In the genomic region with DNA sequence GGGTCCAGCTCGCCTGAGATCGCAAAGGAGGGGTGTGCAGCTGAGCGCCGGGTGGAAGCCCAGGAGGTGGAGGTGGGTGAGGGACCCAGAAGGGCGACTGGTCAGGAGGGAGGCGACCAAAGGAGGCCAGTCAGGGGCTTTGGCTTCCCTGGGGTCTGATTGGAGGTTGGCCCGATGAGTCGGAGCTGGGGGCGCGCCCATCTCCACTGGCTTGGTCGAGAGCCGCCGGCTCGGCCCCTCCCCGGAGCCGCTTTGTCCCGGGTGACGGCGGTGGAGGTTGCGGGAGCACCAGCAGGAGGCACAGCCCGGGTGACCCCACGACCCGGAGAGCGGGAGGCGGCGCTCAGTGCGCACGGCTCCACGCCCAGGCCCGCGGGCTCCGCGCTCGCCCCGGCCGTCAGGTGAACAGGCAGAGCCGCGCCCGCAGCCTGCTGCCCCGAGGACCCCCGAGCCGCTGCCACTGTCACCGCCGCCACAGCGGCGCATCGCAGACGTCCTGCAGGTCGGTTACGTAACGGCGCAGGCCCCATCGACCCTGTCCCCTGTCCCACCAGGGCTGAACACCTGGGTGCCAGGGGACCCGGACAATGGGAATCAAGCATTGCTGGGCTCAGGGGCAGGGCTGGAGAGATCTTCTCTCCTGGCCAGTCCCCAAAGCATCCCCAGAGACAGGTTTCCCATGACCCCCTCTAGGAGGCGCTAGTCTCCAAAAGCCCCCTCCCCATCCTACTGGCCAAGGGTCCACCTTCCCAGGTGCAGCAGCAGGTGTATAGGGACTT, we compare ENCODE assay signal across 8 mouse cellular contexts. TPM values are rescaled to one million over a fixed set of nuclear protein-coding genes. Genes with fewer than 3 reads are reported as not detected.
DNase-seq lines count a peak whose midpoint lies in the region; ATAC-seq lines count a peak whose summit lies in the region.

No protein-coding gene starts in this region.

- H3K9ac ChIP-seq in forebrain, embryonic 14.5 days (ENCODE audit: low read length) = peak overlapping the region; percentile 78
- peak overlapping the region; percentile 89 for H3K9ac ChIP-seq in heart, embryonic 16.5 days (ENCODE audit: low read length)
- H3K9ac ChIP-seq in liver, embryonic 16.5 days (ENCODE audit: low read depth, low read length) = peak overlapping the region; percentile 15; the same call in 1 of the 2 replicates
- peak overlapping the region; percentile 71 for H3K9ac ChIP-seq in neural tube, embryonic 15.5 days (replicated peaks)

- peaks cover 3% of the 10 kb centered on the region; the same call in 1 of the 2 replicates for H3K4me1 ChIP-seq in forebrain, embryonic 14.5 days (ENCODE audit: control insufficient read depth, insufficient read depth, low read length)
- peaks cover 19% of the 10 kb centered on the region for H3K4me1 ChIP-seq in heart, embryonic 16.5 days (ENCODE audit: control insufficient read depth, insufficient read depth, low read length)
- no peaks in the 10 kb centered on the region; the same call in 1 of the 2 replicates for H3K4me1 ChIP-seq in liver, embryonic 16.5 days (ENCODE audit: control insufficient read depth, low read depth, low read length)
- H3K4me1 ChIP-seq in neural tube, embryonic 15.5 days = peaks cover 8% of the 10 kb centered on the region

- peak overlapping the region; percentile 33; the same call in 1 of the 2 replicates for H3K27ac ChIP-seq in forebrain, embryonic 14.5 days (ENCODE audit: low read depth, low read length)
- peak overlapping the region; percentile 90 for H3K27ac ChIP-seq in heart, embryonic 16.5 days (ENCODE audit: low read length)
- H3K27ac ChIP-seq in liver, embryonic 16.5 days (ENCODE audit: low read length) = no peak overlapping the region
- H3K27ac ChIP-seq in neural tube, embryonic 15.5 days (replicated peaks) = peak overlapping the region; percentile 62

- H3K36me3 ChIP-seq in forebrain, embryonic 14.5 days (ENCODE audit: control insufficient read depth, insufficient read depth, low read length) = no peaks in the 10 kb centered on the region
- H3K36me3 ChIP-seq in heart, embryonic 16.5 days (ENCODE audit: control insufficient read depth, insufficient read depth) = no peaks in the 10 kb centered on the region
- H3K36me3 ChIP-seq in liver, embryonic 16.5 days (ENCODE audit: control insufficient read depth, insufficient read depth) = no peaks in the 10 kb centered on the region
- H3K36me3 ChIP-seq in neural tube, embryonic 15.5 days = no peaks in the 10 kb centered on the region

- DNase-seq in ES-CJ7 (ENCODE audit: low read depth, low spot score) = peak; percentile 39
- DNase-seq in cerebellum, adult 11 months = peak; percentile 71
- peak; percentile 40 for DNase-seq in forebrain, embryonic 14.5 days (ENCODE audit: low spot score)
- DNase-seq in kidney, postnatal 10 days = peak; percentile 77
- peak; percentile 33 for DNase-seq in urinary bladder, postnatal 25 days (ENCODE audit: low spot score)

- H3K4me3 ChIP-seq in forebrain, embryonic 14.5 days (ENCODE audit: low read depth, low read length) = peak overlapping the region; percentile 62
- peak overlapping the region; percentile 81 for H3K4me3 ChIP-seq in heart, embryonic 16.5 days (ENCODE audit: low read length)
- peak overlapping the region; percentile 48 for H3K4me3 ChIP-seq in liver, embryonic 16.5 days (ENCODE audit: low read depth, low read length)
- peak overlapping the region; percentile 72 for H3K4me3 ChIP-seq in neural tube, embryonic 15.5 days (replicated peaks)

- peak; percentile 88 for ATAC-seq in forebrain, embryonic 14.5 days
- ATAC-seq in heart, embryonic 16.5 days (replicated peaks; ENCODE audit: extremely low read depth, insufficient read depth, low FRiP score) = peak; percentile 91
- ATAC-seq in liver, embryonic 16.5 days (ENCODE audit: low read depth) = peak; percentile 71
- peak; percentile 89 for ATAC-seq in neural tube, embryonic 15.5 days (ENCODE audit: low FRiP score)

- no peaks in the 10 kb centered on the region for H3K9me3 ChIP-seq in forebrain, embryonic 14.5 days (replicated peaks; ENCODE audit: control insufficient read depth, low read length)
- H3K9me3 ChIP-seq in heart, embryonic 16.5 days (replicated peaks; ENCODE audit: control insufficient read depth, low read length) = no peaks in the 10 kb centered on the region
- H3K9me3 ChIP-seq in liver, embryonic 16.5 days (replicated peaks; ENCODE audit: control insufficient read depth, low read length) = no peaks in the 10 kb centered on the region
- no peaks in the 10 kb centered on the region for H3K9me3 ChIP-seq in neural tube, embryonic 15.5 days (replicated peaks)

- peak overlapping the region; percentile 87 for H3K4me2 ChIP-seq in forebrain, embryonic 14.5 days (ENCODE audit: low read length)
- peak overlapping the region; percentile 86 for H3K4me2 ChIP-seq in heart, embryonic 16.5 days (ENCODE audit: low read depth, low read length)
- H3K4me2 ChIP-seq in liver, embryonic 16.5 days (ENCODE audit: low read depth, low read length) = peak overlapping the region; percentile 65
- peak overlapping the region; percentile 90 for H3K4me2 ChIP-seq in neural tube, embryonic 15.5 days

- WGBS in forebrain, embryonic 14.5 days = under 1% methylated on average over 43 of the region's 55 CpGs
- WGBS in heart, embryonic 16.5 days = under 1% methylated on average over 51 of the region's 55 CpGs
- WGBS in liver, embryonic 16.5 days (ENCODE audit: insufficient replicate concordance) = 1% methylated on average over 38 of the region's 55 CpGs
- WGBS in neural tube, embryonic 15.5 days = under 1% methylated on average over 33 of the region's 55 CpGs

- no peaks in the 10 kb centered on the region for H3K27me3 ChIP-seq in forebrain, embryonic 14.5 days (replicated peaks; ENCODE audit: control insufficient read depth, insufficient read depth, low read length)
- H3K27me3 ChIP-seq in heart, embryonic 16.5 days (ENCODE audit: control insufficient read depth, insufficient read depth, low read length) = 0 out of 2 replicates have a peak, but pooled peaks cover 5% of the 10 kb centered on the region
- H3K27me3 ChIP-seq in liver, embryonic 16.5 days (ENCODE audit: control insufficient read depth, insufficient read depth, low read depth, low read length) = peaks cover 9% of the 10 kb centered on the region
- no peaks in the 10 kb centered on the region for H3K27me3 ChIP-seq in neural tube, embryonic 15.5 days (replicated peaks)

RNA-seq across cellular contexts. Expression of a gene that starts 0.6 kb away (rescaled TPM):
- 20.2 and 26.3 TPM in 2 replicates for polyA plus RNA-seq in forebrain, embryonic 14.5 days (2014; fragmentation: Nextera tagmentation; extraction: Ambion mirVana)
- 63.1 and 63.9 TPM in 2 replicates for polyA plus RNA-seq in heart, embryonic 16.5 days (2015; fragmentation: Nextera tagmentation; extraction: Ambion mirVana)
- polyA plus RNA-seq in liver, embryonic 16.5 days (2015; fragmentation: Nextera tagmentation; extraction: Ambion mirVana) = 0.83 and 1.2 TPM in 2 replicates
- 118 and 139 TPM in 2 replicates for polyA plus RNA-seq in neural tube, embryonic 15.5 days (2015; fragmentation: Nextera tagmentation; extraction: Ambion mirVana)

Comparison
In these comparisons a context has a peak if more than half of its experiments do, and no peak if none do; other contexts are left out.
1. H3K9ac ChIP-seq: peak in every context shown above with its lines; median percentile 89 in heart, embryonic 16.5 days; 78 in forebrain, embryonic 14.5 days; 71 in neural tube, embryonic 15.5 days; 15 in liver, embryonic 16.5 days.